Mouse (Mus musculus) cerebellum, adult 2 months (tissue): ENCODE measurements around the gene Cdkn2d.

Experiments used
- CTCF ChIP-seq: fragments of 200-500 bp; IDR thresholded peaks from 2 replicates; pipeline ENCODE4 v1.5.1; 2011; ENCODE audit warnings: low read depth, mild to moderate bottlenecking, control low read depth, low read length, moderate library complexity, borderline replicate concordance; ENCODE audit not compliant: insufficient read depth
- POLR2A ChIP-seq: fragments of 200-500 bp; IDR thresholded peaks from 2 replicates; pipeline ENCODE4 v1.6.1; 2011; ENCODE audit warnings: low read length, control low read depth, borderline replicate concordance; ENCODE audit not compliant: insufficient read depth

DNA sequence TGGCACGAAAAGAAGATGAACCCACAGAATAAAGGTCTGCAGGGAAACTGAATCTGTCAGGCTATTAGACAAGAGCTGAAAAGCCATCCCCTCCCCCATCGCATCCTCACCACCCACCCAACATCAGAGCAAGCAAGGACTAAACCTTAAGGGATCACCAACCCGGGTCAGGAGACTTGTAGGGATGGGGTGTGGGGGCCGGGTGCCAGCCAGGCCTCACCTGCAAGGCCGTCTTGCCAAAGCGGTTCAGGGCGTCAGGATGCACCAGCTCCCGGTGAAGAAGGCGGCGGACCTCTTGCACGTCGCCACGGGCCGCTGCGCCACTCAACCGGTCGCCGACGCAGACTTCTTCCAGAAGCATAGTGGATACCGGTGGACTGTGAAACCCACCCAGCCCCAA lies 618 bp downstream of the Cdkn2d start:
- TF ChIP-seq CTCF (no peak), POLR2A (no peak)
